Mouse (Mus musculus): ENCODE data around the gene Ppil1. TPM values are rescaled to one million over a fixed set of nuclear protein-coding genes. Genes with fewer than 3 reads are reported as not detected.

Gene Ppil1
- polyA plus RNA-seq, 1 experiment from 2014 or later: 144 TPM

DNA sequence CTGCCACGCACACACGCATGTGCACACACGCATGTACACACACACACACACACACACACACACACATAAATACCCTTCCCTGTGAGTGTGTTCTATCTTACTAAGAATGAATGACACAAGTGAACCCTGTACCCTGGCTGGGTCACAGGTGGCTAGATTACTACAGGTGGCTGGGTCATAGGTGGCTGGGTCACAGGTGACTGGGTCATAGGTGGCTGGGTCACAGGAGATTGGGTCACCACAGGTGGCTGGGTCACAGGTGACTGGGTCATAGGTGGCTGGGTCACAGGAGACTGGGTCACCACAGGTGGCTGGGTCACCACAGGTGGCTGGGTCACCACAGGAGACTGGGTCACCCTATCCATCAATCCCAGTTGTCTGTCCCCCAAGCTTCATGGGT is 53.9 kb downstream of the Ppil1 start:
- Histone ChIP-seq H3K4me2 (ENCODE audit: low read depth, low read length) (no peak overlapping the region), H3K9me3 (ENCODE audit: control insufficient read depth, low read length) (no peaks in the 10 kb centered on the region), H3K36me3 (ENCODE audit: control insufficient read depth, insufficient read depth, low read length) (no peaks in the 10 kb centered on the region), H3K4me3 (ENCODE audit: low read length) (no peak overlapping the region), H3K9ac (ENCODE audit: low read length) (no peak overlapping the region), H3K4me1 (replicated peaks; ENCODE audit: control insufficient read depth, insufficient read depth, low read length) (peaks cover 4% of the 10 kb centered on the region; the same call in 1 of the 2 replicates), H3K27me3 (ENCODE audit: control insufficient read depth, insufficient read depth, low read depth, low read length) (no peaks in the 10 kb centered on the region), H3K27ac (ENCODE audit: low read length) (no peak overlapping the region)
- 96% methylated on average over 3 of the region's 3 CpGs for WGBS
- ATAC-seq (ENCODE audit: low read depth): no peak

DNA sequence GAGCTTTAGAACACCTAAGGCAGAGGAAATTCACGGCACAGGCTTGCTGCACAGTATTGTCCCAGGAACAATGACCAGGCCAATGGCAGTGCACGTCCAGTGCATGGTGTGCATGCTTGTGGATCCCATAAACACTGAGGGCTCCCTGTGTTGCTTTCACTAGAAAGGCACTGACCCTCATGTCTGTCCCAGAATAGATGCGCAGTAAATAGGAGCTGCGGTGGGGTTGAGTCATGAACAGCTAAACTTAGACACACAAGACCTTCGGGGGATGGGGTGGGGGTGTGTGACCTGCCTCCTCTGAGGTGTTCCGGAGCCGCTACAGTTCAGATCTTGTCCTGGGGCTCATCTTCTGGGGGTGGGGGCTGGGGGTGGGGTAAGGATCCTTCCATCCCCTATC is 57.9 kb downstream of the Ppil1 start:
- 76% methylated on average over 7 of the region's 7 CpGs for WGBS
- H3K4me2 ChIP-seq (ENCODE audit: low read depth, low read length): no peak overlapping the region

DNA sequence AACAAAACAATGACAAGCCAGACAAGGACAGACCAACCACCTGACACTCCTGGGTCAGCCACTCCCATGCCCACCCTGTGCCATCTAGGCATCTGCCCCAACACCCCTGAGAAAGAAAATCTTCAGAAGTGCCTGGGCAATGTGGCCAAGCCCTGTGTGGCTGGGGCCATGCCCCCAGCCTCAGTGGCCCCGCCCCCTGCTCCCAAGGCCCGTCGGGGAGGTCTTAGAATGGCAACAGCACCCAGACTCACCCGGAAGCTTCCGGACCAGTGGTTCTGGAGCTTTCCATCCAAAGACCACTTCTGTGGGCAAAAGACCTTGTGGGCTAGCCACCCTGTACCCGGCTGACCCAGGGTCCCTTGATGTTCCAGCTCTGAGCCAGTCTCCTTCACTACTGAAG is 61.4 kb downstream of the Ppil1 start:
- Histone ChIP-seq H3K4me3 (ENCODE audit: low read length) (no peak overlapping the region), H3K4me1 (replicated peaks; ENCODE audit: control insufficient read depth, insufficient read depth, low read length) (no peaks in the 10 kb centered on the region), H3K27ac (ENCODE audit: low read length) (no peak overlapping the region), H3K9ac (ENCODE audit: low read length) (no peak overlapping the region), H3K4me2 (ENCODE audit: low read depth, low read length) (no peak overlapping the region), H3K27me3 (ENCODE audit: control insufficient read depth, insufficient read depth, low read depth, low read length) (no peaks in the 10 kb centered on the region), H3K9me3 (ENCODE audit: control insufficient read depth, low read length) (no peaks in the 10 kb centered on the region), H3K36me3 (ENCODE audit: control insufficient read depth, insufficient read depth, low read length) (no peaks in the 10 kb centered on the region)
- 68% methylated on average over 6 of the region's 6 CpGs for WGBS
- no peak for ATAC-seq (ENCODE audit: low read depth)

More for the DNA sequence above, 57.9 kb downstream of the Ppil1 start:
- Histone ChIP-seq H3K36me3 (ENCODE audit: control insufficient read depth, insufficient read depth, low read length) (no peaks in the 10 kb centered on the region), H3K9me3 (ENCODE audit: control insufficient read depth, low read length) (no peaks in the 10 kb centered on the region), H3K27me3 (ENCODE audit: control insufficient read depth, insufficient read depth, low read depth, low read length) (no peaks in the 10 kb centered on the region), H3K27ac (ENCODE audit: low read length) (no peak overlapping the region), H3K4me3 (ENCODE audit: low read length) (no peak overlapping the region), H3K4me1 (replicated peaks; ENCODE audit: control insufficient read depth, insufficient read depth, low read length) (no peaks in the 10 kb centered on the region), H3K9ac (ENCODE audit: low read length) (no peak overlapping the region)
- ATAC-seq (ENCODE audit: low read depth): no peak

Other genes with a start within 250 kb of the Ppil1 start
- gene Srsf3, start 231.6 kb downstream of the Ppil1 start, polyA plus RNA-seq (2015; fragmentation: Nextera tagmentation; extraction: Ambion mirVana): 563 and 593 TPM in 2 replicates
- gene Cdkn1a, start 173.2 kb downstream of the Ppil1 start, polyA plus RNA-seq (2015; fragmentation: Nextera tagmentation; extraction: Ambion mirVana): 41.3 and 43.7 TPM in 2 replicates
- 1.1 TPM in 2 replicates for gene Rab44, start 150.0 kb downstream of the Ppil1 start, polyA plus RNA-seq (2015; fragmentation: Nextera tagmentation; extraction: Ambion mirVana)
- 3.6 and 5.0 TPM in 2 replicates for gene Cpne5, start 26.0 kb downstream of the Ppil1 start, polyA plus RNA-seq (2015; fragmentation: Nextera tagmentation; extraction: Ambion mirVana)
- gene BC004004, start 4.6 kb upstream of the Ppil1 start, polyA plus RNA-seq (2015; fragmentation: Nextera tagmentation; extraction: Ambion mirVana): 82.2 and 87.7 TPM in 2 replicates
- gene Pi16, start 53.5 kb upstream of the Ppil1 start, polyA plus RNA-seq (2015; fragmentation: Nextera tagmentation; extraction: Ambion mirVana): 2.3 and 3.5 TPM in 2 replicates
- 208 and 265 TPM in 2 replicates for gene Mtch1, start 83.7 kb upstream of the Ppil1 start, polyA plus RNA-seq (2015; fragmentation: Nextera tagmentation; extraction: Ambion mirVana)
- gene Fgd2, start 96.7 kb upstream of the Ppil1 start, polyA plus RNA-seq (2015; fragmentation: Nextera tagmentation; extraction: Ambion mirVana): 21.7 and 24.0 TPM in 2 replicates
- gene Pim1, start 226.6 kb upstream of the Ppil1 start, polyA plus RNA-seq (2015; fragmentation: Nextera tagmentation; extraction: Ambion mirVana): 15.6 and 16.6 TPM in 2 replicates